Mouse (Mus musculus) testis, adult 10 weeks (tissue): Measurements from ENCODE around the gene Samt2. TPM values are rescaled to one million over a fixed set of nuclear protein-coding genes. Genes with fewer than 3 reads are reported as not detected.

Experiments
- polyA plus RNA-seq: library from polyadenylated mRNA; stranded (reverse); fragments of 350-450 nt; fragmentation: Illumina TruSeq; extraction: RNeasy Lipid Tissue Mini Kit (QIAGEN cat#74804); gene quantifications from one replicate; pipeline ENCODE4 v1.2.3, GENCODE M21; 2014; ENCODE audit warnings: low read depth, low replicate concordance

The Samt2 gene
- polyA plus RNA-seq: 34.9 TPM

GRCm38 (mm10) chrX:154579260-154579659 is at the start of gene Samt2:
Gene Samt2, minus strand, starts transcription at chrX:154579360.

Other genes with a start within 250 kb of the Samt2 start
- 58.9 TPM for gene 4930524N10Rik, start 236.0 kb downstream of the Samt2 start, polyA plus RNA-seq
- 16.6 TPM for gene Samt4, start 97.4 kb downstream of the Samt2 start, polyA plus RNA-seq